Mouse (Mus musculus): ENCODE data around the gene Csf3r.

The Csf3r gene

GRCm38 (mm10) chr4:126058134-126058996, 34.0 kb downstream of the Csf3r start, which contains the start of gene Oscp1:
Gene Oscp1 (plus strand): TSS chr4:126058565.
- DNase-seq, result peak; percentile 95

- no peak for DNase-seq
These were observed 34.6 kb downstream of the Csf3r start for GRCm38 (mm10) chr4:126058997-126059362.

GRCm38 (mm10) chr4:126062856-126063255, 38.5 kb downstream of the Csf3r start:
- DNase-seq, result no peak

- no peak for DNase-seq
These were observed 40.9 kb downstream of the Csf3r start for GRCm38 (mm10) chr4:126065241-126065640.

GRCm38 (mm10) chr4:126067401-126068077, 43.2 kb downstream of the Csf3r start:
- no peak for DNase-seq

- DNase-seq, result no peak
These were observed 44.5 kb downstream of the Csf3r start for GRCm38 (mm10) chr4:126068842-126069241.

GRCm38 (mm10) chr4:126077833-126078232, 53.5 kb downstream of the Csf3r start:
- no peak for DNase-seq

- DNase-seq, result no peak
These were observed 54.9 kb downstream of the Csf3r start for GRCm38 (mm10) chr4:126079266-126079665.

GRCm38 (mm10) chr4:126081601-126082000, 57.3 kb downstream of the Csf3r start:
- DNase-seq, result no peak

GRCm38 (mm10) chr4:126083021-126083420, 58.7 kb downstream of the Csf3r start:
- DNase-seq, result no peak

- no peak for DNase-seq
These were observed 60.0 kb downstream of the Csf3r start for GRCm38 (mm10) chr4:126084382-126084781.

- DNase-seq, result peak; percentile 89
These were observed 61.7 kb downstream of the Csf3r start for GRCm38 (mm10) chr4:126085996-126086576.

GRCm38 (mm10) chr4:126090101-126090847, 65.9 kb downstream of the Csf3r start:
- peak; percentile 68 for DNase-seq

- DNase-seq, result no peak
These were observed 66.4 kb downstream of the Csf3r start for GRCm38 (mm10) chr4:126090848-126091124.

GRCm38 (mm10) chr4:126091873-126092272, 67.5 kb downstream of the Csf3r start:
- DNase-seq, result no peak
